Mouse (Mus musculus) kidney, adult 2 months (tissue): ENCODE data around the gene Pcolce. TPM values are rescaled to one million over a fixed set of nuclear protein-coding genes. Genes with fewer than 3 reads are reported as not detected.

Experiments
- DNase-seq: peaks from one replicate; pipeline ENCODE4 v3.0.0; 2021
- H3K27ac ChIP-seq: fragments of 200-500 bp; 2 replicates; pipeline ENCODE4 v1.5.1; 2012; ENCODE audit warnings: low read depth, low read length, control low read depth, inconsistent platforms; ENCODE audit not compliant: insufficient read depth
- H3K27me3 ChIP-seq: fragments of 200-500 bp; replicated peaks from 2 replicates; pipeline ENCODE4 v1.6.1; 2012; ENCODE audit warnings: mild to moderate bottlenecking, moderate library complexity, low read length, inconsistent platforms; ENCODE audit not compliant: control insufficient read depth, insufficient read depth
- H3K36me3 ChIP-seq: fragments of 200-500 bp; 2 replicates; pipeline ENCODE4 v1.6.1; 2012; ENCODE audit warnings: mild to moderate bottlenecking, moderate library complexity, low read length, inconsistent platforms; ENCODE audit not compliant: control insufficient read depth, insufficient read depth
- H3K4me1 ChIP-seq: fragments of 200-500 bp; 2 replicates; pipeline ENCODE4 v1.6.1; 2011; ENCODE audit warnings: low read length; ENCODE audit not compliant: control insufficient read depth, insufficient read depth
- H3K4me3 ChIP-seq: fragments of 200-500 bp; 2 replicates; pipeline ENCODE4 v1.5.1; 2011; ENCODE audit warnings: mild to moderate bottlenecking, low read depth, low read length, control low read depth; ENCODE audit not compliant: insufficient read depth
- CTCF ChIP-seq: fragments of 200-500 bp; conservative IDR thresholded peaks from 2 replicates; pipeline ENCODE4 v1.5.1; 2011; ENCODE audit warnings: low read depth, mild to moderate bottlenecking, control low read depth, low read length, moderate library complexity, mixed read lengths; ENCODE audit not compliant: insufficient read depth, insufficient read length
- POLR2A ChIP-seq: fragments of 200-500 bp; IDR thresholded peaks from one replicate; pipeline ENCODE4 v1.6.1; 2011; ENCODE audit warnings: low read depth, low read length, control low read depth
- WGBS: fragments of 180-500 bp; shearing (Covaris S2); methylation state at CpG from one replicate; pipeline ENCODE4 v1.1.7; 2018; 5-methylcytosine and 5-hydroxymethylcytosine counted together
- polyA plus RNA-seq: library from polyadenylated mRNA; depleted of rRNA; stranded (reverse); fragments of >200 nt; gene quantifications from 2 replicates; pipeline ENCODE4 v1.2.3, GENCODE M21; 2012

Gene Pcolce
- polyA plus RNA-seq, 1 experiment, result 160 TPM

DNA sequence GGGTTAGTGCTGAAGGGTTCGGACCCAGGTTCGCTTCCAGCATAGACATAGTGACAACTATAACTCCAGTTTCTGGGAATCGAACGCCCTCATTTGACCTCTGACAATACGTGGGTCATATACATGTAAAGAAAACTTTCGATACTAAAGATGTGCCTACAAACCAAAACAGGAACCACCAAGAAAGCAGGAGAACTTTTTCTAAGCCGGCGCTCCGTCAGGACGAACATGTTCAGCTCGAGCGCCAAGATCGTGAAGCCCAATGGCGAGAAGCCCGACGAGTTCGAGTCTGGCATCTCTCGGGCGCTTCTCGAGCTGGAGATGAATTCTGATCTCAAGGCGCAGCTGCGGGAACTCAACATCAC, 12.2 kb downstream of the Pcolce start:
- no peak for DNase-seq
- Histone ChIP-seq H3K36me3 (no peaks in the 10 kb centered on the region), H3K4me1 (peaks cover 11% of the 10 kb centered on the region; the same call in 1 of the 2 replicates), H3K4me3 (peak overlapping the region; percentile 62), H3K27ac (peak overlapping the region; percentile 79), H3K27me3 (no peaks in the 10 kb centered on the region)
- TF ChIP-seq POLR2A (no peak), CTCF (no peak)
- WGBS, result under 1% methylated on average over 22 of the region's 22 CpGs

DNA sequence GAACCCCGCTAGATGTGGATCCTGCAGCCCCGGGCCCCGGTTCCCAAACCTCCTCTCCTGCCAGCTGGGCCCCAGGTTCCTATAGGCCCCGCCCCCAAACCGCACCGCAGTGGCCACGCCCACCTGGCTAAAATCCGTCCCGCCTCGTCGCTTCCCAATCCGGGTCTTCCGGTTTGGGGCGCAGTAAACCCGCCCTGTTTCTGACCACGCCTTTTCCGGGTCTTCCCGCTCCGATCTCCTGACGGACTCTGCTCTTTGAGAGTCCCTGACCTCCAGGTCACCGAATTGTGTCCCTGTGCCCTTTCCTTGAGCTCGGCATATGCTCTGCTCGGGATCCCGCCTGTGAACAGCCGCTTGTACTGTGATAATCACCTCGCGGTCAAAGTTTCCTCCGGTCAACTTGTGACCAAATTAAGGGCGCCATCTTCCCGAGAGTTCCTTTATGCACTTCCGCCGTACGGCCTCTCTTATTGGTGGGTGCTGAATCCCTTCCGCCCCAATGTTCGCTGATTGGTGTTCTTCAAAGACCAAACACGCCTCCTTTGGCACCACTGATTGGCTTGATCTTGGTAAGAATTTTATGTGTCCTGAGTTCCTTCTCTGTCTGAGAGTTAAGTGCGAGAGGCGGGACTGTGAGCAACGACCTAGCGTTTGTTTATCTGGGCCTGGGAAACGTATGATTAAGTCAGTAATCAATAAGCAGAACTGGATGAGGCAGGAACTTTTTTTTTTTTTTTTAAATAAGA, 12.8 kb downstream of the Pcolce start, which contains the start of gene Mospd3:
TSS of gene Mospd3 (minus strand) at position 440 of the 746 bp plus-strand sequence.
- H3K4me1 ChIP-seq, result peaks cover 11% of the 10 kb centered on the region; the same call in 1 of the 2 replicates
- no peaks in the 10 kb centered on the region for H3K36me3 ChIP-seq
- H3K4me3 ChIP-seq, result peak within 1 kb of the TSS; percentile 78
- WGBS, result under 1% methylated on average over 41 of the region's 41 CpGs
- peak; percentile 99 for DNase-seq
- no peaks in the 10 kb centered on the region for H3K27me3 ChIP-seq
- H3K27ac ChIP-seq, result peak within 1 kb of the TSS; percentile 99
- TF ChIP-seq POLR2A (no peak), CTCF (no peak)

DNA sequence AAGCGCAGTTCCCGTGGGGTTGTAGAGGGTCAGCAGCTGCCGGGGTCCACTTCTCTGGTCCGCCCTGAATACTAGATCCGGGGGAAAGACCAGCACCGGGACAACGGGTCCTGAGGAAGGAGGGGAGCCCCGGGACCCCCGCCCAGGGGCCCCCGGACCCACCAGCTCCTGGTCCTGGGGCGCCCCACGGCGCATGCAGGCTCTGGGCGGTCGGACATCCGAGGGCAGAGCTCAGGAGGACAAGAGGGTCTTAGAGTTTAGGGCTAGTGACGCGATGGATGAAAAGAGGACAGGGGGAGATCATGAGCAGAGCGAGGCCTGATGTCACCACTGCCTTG, 13.3 kb downstream of the Pcolce start:
- peak overlapping the region; percentile 72 for H3K4me3 ChIP-seq
- no peak for TF ChIP-seq CTCF
- no peak for TF ChIP-seq POLR2A

DNA sequence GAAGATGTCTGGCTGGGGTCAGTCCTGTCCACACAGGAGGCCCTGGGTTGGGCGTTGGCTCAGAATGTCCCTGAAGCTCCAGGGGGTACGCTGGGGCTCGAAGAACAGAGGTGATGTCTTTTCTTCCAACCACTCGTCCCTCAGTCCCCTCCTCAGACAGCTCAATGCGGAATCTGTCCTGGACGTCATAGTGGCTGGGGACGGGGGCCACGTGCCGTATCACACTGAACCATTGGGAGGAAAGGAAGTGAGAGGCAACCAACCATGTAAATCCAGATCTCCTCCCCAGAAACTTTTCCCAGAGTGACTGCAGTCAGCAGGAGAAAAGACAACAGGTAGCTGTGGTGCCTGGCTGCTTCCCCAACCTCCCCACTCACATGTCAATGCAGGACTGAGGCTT, 14.0 kb downstream of the Pcolce start:
- no peak for DNase-seq
- 23% methylated on average over 9 of the region's 9 CpGs for WGBS
- H3K4me3 ChIP-seq, result peak overlapping the region; percentile 72
- H3K36me3 ChIP-seq, result no peaks in the 10 kb centered on the region
- H3K4me1 ChIP-seq, result peaks cover 11% of the 10 kb centered on the region; the same call in 1 of the 2 replicates
- H3K27me3 ChIP-seq, result no peaks in the 10 kb centered on the region
- TF ChIP-seq CTCF, result no peak
- no peak for TF ChIP-seq POLR2A
- no peak overlapping the region for H3K27ac ChIP-seq

More for the DNA sequence above, 13.3 kb downstream of the Pcolce start:
- peaks cover 11% of the 10 kb centered on the region; the same call in 1 of the 2 replicates for H3K4me1 ChIP-seq
- no peaks in the 10 kb centered on the region for H3K36me3 ChIP-seq
- 1% methylated on average over 18 of the region's 19 CpGs for WGBS
- H3K27ac ChIP-seq, result peak overlapping the region; percentile 51; the same call in 1 of the 2 replicates
- no peak for DNase-seq
- no peaks in the 10 kb centered on the region for H3K27me3 ChIP-seq

DNA sequence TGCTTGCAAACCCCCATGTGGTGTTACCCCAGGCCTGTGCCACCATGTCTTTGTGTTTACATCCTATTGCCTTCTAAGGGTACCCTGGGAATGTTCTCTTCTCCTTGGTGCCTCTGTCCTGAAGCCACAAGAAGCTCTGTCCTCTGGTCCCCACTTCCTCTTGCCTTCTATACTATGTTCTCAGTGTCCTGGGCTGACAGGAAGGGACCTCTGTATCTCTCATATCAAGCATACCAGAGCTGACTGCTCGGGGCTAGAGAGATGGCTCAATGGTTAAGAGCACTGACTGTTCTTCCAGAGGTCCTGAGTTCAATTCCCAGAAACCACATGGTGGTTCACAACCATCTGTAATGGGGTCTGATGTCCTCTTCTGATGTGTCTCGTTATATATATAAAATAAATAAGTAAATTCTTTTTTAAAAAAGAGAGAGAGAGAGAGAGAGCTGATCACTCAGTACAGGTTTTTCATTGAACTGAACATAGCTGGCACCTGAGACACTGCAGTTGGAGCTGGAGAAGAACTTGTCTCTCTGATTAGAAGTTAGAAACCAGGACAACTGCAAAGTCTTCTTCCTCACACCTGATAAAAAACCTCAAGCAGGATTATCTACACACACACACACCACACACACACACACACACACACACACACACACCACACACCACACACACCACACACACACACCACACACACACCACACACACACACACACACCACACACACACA, 15.3 kb downstream of the Pcolce start:
- Histone ChIP-seq H3K4me3 (no peak overlapping the region), H3K36me3 (no peaks in the 10 kb centered on the region), H3K4me1 (peaks cover 11% of the 10 kb centered on the region; the same call in 1 of the 2 replicates), H3K27ac (no peak overlapping the region), H3K27me3 (no peaks in the 10 kb centered on the region)
- 76% methylated on average over 2 of the region's 2 CpGs for WGBS
- DNase-seq, result no peak
- TF ChIP-seq POLR2A (no peak), CTCF (no peak)

DNA sequence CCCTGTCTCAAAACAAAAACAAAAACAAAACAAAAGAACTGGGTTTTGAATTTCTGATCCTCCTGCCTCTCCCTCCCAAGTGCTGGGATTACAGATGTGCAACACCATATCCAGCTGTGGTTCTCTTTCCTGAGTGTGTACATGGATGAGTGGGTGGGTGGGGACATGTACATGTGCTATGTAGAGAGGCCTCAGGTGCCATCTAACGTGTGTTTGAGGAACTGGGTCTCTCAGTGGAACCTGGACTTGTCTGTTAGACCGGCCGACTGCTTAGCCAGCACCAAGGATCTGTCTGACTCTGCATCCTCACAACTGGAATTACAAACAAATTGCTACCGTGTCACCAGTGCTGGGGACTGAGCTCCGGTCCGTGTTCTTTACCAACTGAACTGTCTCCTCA, 16.0 kb downstream of the Pcolce start:
- no peaks in the 10 kb centered on the region for H3K27me3 ChIP-seq
- 91% methylated on average over 6 of the region's 6 CpGs for WGBS
- no peak overlapping the region for H3K4me3 ChIP-seq
- TF ChIP-seq POLR2A, result no peak
- no peak for TF ChIP-seq CTCF
- DNase-seq, result no peak
- no peak overlapping the region for H3K27ac ChIP-seq
- H3K36me3 ChIP-seq, result no peaks in the 10 kb centered on the region
- peaks cover 9% of the 10 kb centered on the region; the same call in 1 of the 2 replicates for H3K4me1 ChIP-seq
